Mouse (Mus musculus) limb, embryonic 13.5 days (tissue): ENCODE measurements at regions not wholly inside any gene's neighbourhood (a gene's known extent, or its start where the extent isn't known, plus 50 kb on each side); places are given as distances from the start of the nearest gene placed in this dataset.

Experiments used
- ATAC-seq: fragments of 200-750 bp; cut with Nextera tagmentation; 2 replicates; pipeline ENCODE4 v1.8.0; 2017; ENCODE audit warnings: low read depth, moderate number of reproducible peaks, moderate TSS enrichment; ENCODE audit not compliant: low FRiP score
- H3K27ac ChIP-seq: fragments of 300-500 bp; sonication (generic); 2 replicates; pipeline ENCODE4 v1.5.1; 2015; ENCODE audit warnings: inconsistent platforms, mild to moderate bottlenecking, moderate library complexity
- H3K27me3 ChIP-seq: fragments of 300-500 bp; sonication (generic); 2 replicates; pipeline ENCODE4 v1.6.1; 2015; ENCODE audit warnings: mild to moderate bottlenecking, inconsistent platforms
- H3K36me3 ChIP-seq: fragments of 300-500 bp; sonication (generic); 2 replicates; pipeline ENCODE4 v1.6.1; 2015; ENCODE audit warnings: inconsistent platforms, mild to moderate bottlenecking, moderate library complexity
- H3K4me1 ChIP-seq: fragments of 300-500 bp; sonication (generic); 2 replicates; pipeline ENCODE4 v1.6.1; 2015; ENCODE audit warnings: inconsistent platforms
- H3K4me2 ChIP-seq: fragments of 300-500 bp; sonication (generic); replicated peaks from 2 replicates; pipeline ENCODE4 v1.6.1; 2015; ENCODE audit warnings: inconsistent platforms, mild to moderate bottlenecking, moderate library complexity
- H3K4me3 ChIP-seq: fragments of 300-500 bp; sonication (generic); 2 replicates; pipeline ENCODE4 v1.5.1; 2015; ENCODE audit warnings: moderate library complexity, mild to moderate bottlenecking, inconsistent platforms
- H3K9ac ChIP-seq: fragments of 300-500 bp; sonication (generic); 2 replicates; pipeline ENCODE4 v1.6.1; 2015; ENCODE audit warnings: mild to moderate bottlenecking, inconsistent platforms
- H3K9me3 ChIP-seq: fragments of 300-500 bp; sonication (generic); 2 replicates; pipeline ENCODE4 v1.6.1; 2016; ENCODE audit warnings: inconsistent platforms
- WGBS: fragments of 180-500 bp; shearing (Covaris S2); methylation state at CpG from one replicate; pipeline ENCODE4 v1.1.7; 2015; 5-methylcytosine and 5-hydroxymethylcytosine counted together

GRCm38 (mm10) chr3:39982656-39983055, 548.4 kb upstream of the Intu start:
- H3K4me2 ChIP-seq, result no peak overlapping the region
- H3K4me3 ChIP-seq, result no peak overlapping the region
- H3K9me3 ChIP-seq, result no peaks in the 10 kb centered on the region
- no peaks in the 10 kb centered on the region for H3K36me3 ChIP-seq
- ATAC-seq, result no peak
- no peaks in the 10 kb centered on the region for H3K27me3 ChIP-seq
- no peaks in the 10 kb centered on the region for H3K4me1 ChIP-seq
- no peak overlapping the region for H3K27ac ChIP-seq
- no peak overlapping the region for H3K9ac ChIP-seq

DNA sequence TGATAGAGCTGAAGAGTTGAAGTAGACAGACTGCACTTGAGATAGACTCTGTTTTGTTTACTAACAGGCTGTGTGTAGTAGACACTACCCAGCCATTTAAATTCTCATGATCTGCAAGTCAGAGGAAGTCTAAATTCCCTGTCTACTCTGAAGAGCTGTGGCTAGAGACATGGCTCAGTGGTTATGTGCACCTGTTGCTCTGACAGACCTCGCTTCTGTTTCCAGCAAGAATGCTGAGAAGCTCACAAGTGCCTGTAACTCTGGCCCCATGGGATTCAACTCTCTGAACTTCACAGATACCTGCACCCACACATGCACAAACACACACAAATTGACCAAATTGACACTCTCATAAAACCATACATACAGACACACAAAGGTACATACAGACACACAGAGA, 543.4 kb upstream of the Intu start:
- Histone ChIP-seq H3K9ac (no peak overlapping the region), H3K4me3 (no peak overlapping the region), H3K4me2 (no peak overlapping the region), H3K27ac (no peak overlapping the region), H3K27me3 (no peaks in the 10 kb centered on the region), H3K36me3 (no peaks in the 10 kb centered on the region), H3K4me1 (no peaks in the 10 kb centered on the region), H3K9me3 (peaks cover 12% of the 10 kb centered on the region)
- ATAC-seq, result no peak
- WGBS, result 76% methylated on average over 1 of the region's 1 CpGs

DNA sequence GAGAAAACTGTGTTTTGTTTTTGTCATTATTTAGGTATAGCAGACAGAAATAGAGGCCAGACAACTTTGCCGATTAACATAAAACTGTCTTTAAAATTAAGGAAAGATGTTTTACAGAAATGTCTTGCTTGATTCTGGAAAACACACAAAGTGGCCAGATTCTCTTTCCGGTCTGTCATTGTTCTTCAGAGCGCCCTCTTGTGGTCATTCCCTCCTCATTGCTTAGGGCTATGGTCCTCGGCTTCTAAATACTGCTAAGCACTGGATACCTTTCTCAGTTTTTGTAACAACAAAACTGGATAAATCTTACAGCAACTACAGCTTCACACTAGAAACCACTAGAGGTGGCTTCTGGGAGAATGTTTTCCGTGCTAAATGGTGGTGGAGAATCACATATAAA, 532.5 kb upstream of the Intu start:
- no peaks in the 10 kb centered on the region for H3K9me3 ChIP-seq
- H3K4me2 ChIP-seq, result no peak overlapping the region
- H3K36me3 ChIP-seq, result no peaks in the 10 kb centered on the region
- no peak for ATAC-seq
- H3K27me3 ChIP-seq, result no peaks in the 10 kb centered on the region
- 43% methylated on average over 5 of the region's 5 CpGs for WGBS
- no peak overlapping the region for H3K4me3 ChIP-seq
- H3K27ac ChIP-seq, result no peak overlapping the region
- no peak overlapping the region for H3K9ac ChIP-seq
- no peaks in the 10 kb centered on the region for H3K4me1 ChIP-seq

GRCm38 (mm10) chr3:39999846-40000245, 531.2 kb upstream of the Intu start:
- no peak overlapping the region for H3K4me2 ChIP-seq
- no peak for ATAC-seq
- WGBS, result 94% methylated on average over 1 of the region's 1 CpGs

GRCm38 (mm10) chr3:40002838-40003237, 528.2 kb upstream of the Intu start:
- Histone ChIP-seq H3K36me3 (no peaks in the 10 kb centered on the region), H3K9ac (no peak overlapping the region), H3K27ac (no peak overlapping the region), H3K4me3 (no peak overlapping the region), H3K27me3 (no peaks in the 10 kb centered on the region), H3K4me1 (no peaks in the 10 kb centered on the region), H3K9me3 (no peaks in the 10 kb centered on the region), H3K4me2 (no peak overlapping the region)
- WGBS, result 85% methylated on average over 3 of the region's 3 CpGs
- ATAC-seq, result no peak

More at GRCm38 (mm10) chr3:39999846-40000245, 531.2 kb upstream of the Intu start:
- H3K4me1 ChIP-seq, result no peaks in the 10 kb centered on the region
- H3K9ac ChIP-seq, result no peak overlapping the region
- no peaks in the 10 kb centered on the region for H3K36me3 ChIP-seq
- no peak overlapping the region for H3K4me3 ChIP-seq
- H3K27me3 ChIP-seq, result no peaks in the 10 kb centered on the region
- no peak overlapping the region for H3K27ac ChIP-seq
- H3K9me3 ChIP-seq, result no peaks in the 10 kb centered on the region

GRCm38 (mm10) chr3:40010051-40010450, 521.0 kb upstream of the Intu start:
- no peak overlapping the region for H3K27ac ChIP-seq
- no peak overlapping the region for H3K9ac ChIP-seq
- H3K4me3 ChIP-seq, result no peak overlapping the region
- no peaks in the 10 kb centered on the region for H3K36me3 ChIP-seq
- 84% methylated on average over 5 of the region's 5 CpGs for WGBS
- no peaks in the 10 kb centered on the region for H3K9me3 ChIP-seq
- H3K27me3 ChIP-seq, result no peaks in the 10 kb centered on the region
- H3K4me2 ChIP-seq, result no peak overlapping the region
- ATAC-seq, result no peak
- H3K4me1 ChIP-seq, result no peaks in the 10 kb centered on the region

GRCm38 (mm10) chr3:40021682-40022081, 509.4 kb upstream of the Intu start:
- Histone ChIP-seq H3K36me3 (no peaks in the 10 kb centered on the region), H3K9ac (no peak overlapping the region), H3K4me1 (peaks cover 16% of the 10 kb centered on the region), H3K9me3 (no peaks in the 10 kb centered on the region), H3K4me2 (peak overlapping the region; percentile 16; the same call in 1 of the 2 replicates), H3K27me3 (no peaks in the 10 kb centered on the region), H3K4me3 (no peak overlapping the region), H3K27ac (peak overlapping the region; percentile 84)
- WGBS, result 19% methylated on average over 2 of the region's 2 CpGs
- ATAC-seq, result no peak

DNA sequence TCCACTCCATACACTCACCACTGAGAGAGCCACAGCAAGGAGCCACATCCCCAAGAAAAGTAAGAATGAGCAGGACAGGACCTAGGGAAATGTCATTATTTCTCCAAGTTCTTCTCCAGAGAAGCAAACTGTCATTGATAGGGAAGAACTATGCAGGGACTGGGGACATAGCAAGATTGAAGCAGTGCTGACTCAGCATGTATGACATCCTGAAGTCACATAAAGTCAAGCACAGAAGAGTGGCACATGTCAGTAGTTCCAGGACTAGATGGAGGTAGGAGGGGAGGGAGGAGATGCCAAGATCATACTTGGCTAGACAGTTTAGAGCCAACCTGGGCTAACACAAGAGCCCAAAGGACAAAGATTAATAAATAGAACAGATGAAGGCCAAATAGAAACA, 503.4 kb upstream of the Intu start:
- no peaks in the 10 kb centered on the region for H3K27me3 ChIP-seq
- H3K27ac ChIP-seq, result no peak overlapping the region
- H3K4me2 ChIP-seq, result no peak overlapping the region
- no peaks in the 10 kb centered on the region for H3K9me3 ChIP-seq
- H3K4me3 ChIP-seq, result no peak overlapping the region
- 0 out of 2 replicates have a peak, but pooled peaks cover 3% of the 10 kb centered on the region for H3K4me1 ChIP-seq
- ATAC-seq, result no peak
- H3K9ac ChIP-seq, result no peak overlapping the region
- H3K36me3 ChIP-seq, result no peaks in the 10 kb centered on the region

DNA sequence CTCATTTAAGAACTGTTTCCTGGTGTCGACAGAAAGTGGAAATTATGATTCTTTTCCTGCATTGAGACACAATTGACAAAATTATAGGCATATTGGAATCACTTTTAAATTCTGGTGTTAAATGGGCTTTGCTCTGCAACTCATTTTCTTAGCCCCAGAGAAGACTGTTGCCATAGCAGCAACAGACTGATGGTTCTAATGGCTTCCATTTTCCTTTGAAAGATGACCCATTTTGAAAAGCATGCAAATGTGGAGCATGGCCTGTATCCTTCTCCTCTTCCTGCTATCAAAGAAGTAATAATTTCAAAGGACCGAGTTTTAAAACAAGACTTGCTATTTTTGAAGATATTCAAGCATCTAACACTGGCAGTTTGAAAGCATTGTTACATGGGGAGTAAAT, 494.9 kb upstream of the Intu start:
- WGBS, result 71% methylated on average over 2 of the region's 2 CpGs
- no peak overlapping the region for H3K27ac ChIP-seq
- H3K9ac ChIP-seq, result no peak overlapping the region
- H3K9me3 ChIP-seq, result no peaks in the 10 kb centered on the region
- H3K27me3 ChIP-seq, result no peaks in the 10 kb centered on the region
- H3K4me2 ChIP-seq, result no peak overlapping the region
- ATAC-seq, result no peak
- no peaks in the 10 kb centered on the region for H3K4me1 ChIP-seq
- H3K36me3 ChIP-seq, result no peaks in the 10 kb centered on the region
- H3K4me3 ChIP-seq, result no peak overlapping the region

DNA sequence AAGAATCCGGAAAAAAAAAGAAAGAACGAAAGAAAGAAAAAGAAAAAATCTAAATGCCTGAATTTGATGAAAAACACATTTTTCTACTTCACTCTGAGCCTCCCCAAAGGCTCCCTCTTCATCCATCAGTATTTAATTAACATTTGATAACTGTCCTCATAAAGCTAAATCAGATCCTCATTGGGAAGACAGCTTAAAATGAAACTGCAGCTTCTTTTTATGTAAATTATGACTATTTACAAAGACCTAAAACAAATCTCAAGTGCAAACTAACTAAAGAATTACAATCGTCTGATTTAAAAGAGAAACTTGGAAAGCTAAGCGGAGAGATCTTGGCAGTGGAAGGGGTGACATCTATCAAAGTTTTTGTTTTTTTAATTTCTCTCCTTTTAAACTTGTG, 481.4 kb upstream of the Intu start:
- peak overlapping the region; percentile 1; the same call in 1 of the 2 replicates for H3K27ac ChIP-seq
- H3K4me3 ChIP-seq, result no peak overlapping the region
- H3K36me3 ChIP-seq, result no peaks in the 10 kb centered on the region
- H3K9ac ChIP-seq, result no peak overlapping the region
- ATAC-seq, result no peak
- no peak overlapping the region for H3K4me2 ChIP-seq
- H3K9me3 ChIP-seq, result no peaks in the 10 kb centered on the region
- 52% methylated on average over 4 of the region's 4 CpGs for WGBS
- no peaks in the 10 kb centered on the region for H3K27me3 ChIP-seq
- peaks cover 7% of the 10 kb centered on the region for H3K4me1 ChIP-seq

DNA sequence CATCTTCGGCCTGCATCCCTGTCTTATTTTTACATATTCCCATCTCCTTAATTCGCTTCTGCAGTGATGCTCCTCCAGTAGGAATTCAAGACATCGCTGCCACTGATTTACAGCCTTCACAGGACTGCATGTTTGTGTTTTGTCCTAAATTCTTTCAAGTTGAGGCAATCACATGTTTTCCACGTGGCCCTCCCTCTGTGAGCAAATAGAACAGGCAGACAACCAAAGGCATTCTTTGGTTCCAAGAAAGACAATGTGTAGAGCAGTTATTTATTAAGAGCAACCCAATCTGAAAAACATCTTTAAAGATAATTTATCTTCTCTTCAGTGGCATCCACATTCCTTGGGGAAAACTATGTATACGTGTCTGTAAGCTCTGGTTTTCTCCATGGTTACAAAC, 472.8 kb upstream of the Intu start:
- Histone ChIP-seq H3K27me3 (no peaks in the 10 kb centered on the region), H3K9me3 (no peaks in the 10 kb centered on the region), H3K9ac (no peak overlapping the region), H3K36me3 (no peaks in the 10 kb centered on the region), H3K4me3 (no peak overlapping the region), H3K4me2 (no peak overlapping the region), H3K4me1 (peaks cover 10% of the 10 kb centered on the region), H3K27ac (no peak overlapping the region)
- 70% methylated on average over 5 of the region's 5 CpGs for WGBS
- no peak for ATAC-seq

GRCm38 (mm10) chr3:40058719-40059420, 472.2 kb upstream of the Intu start:
- H3K4me2 ChIP-seq, result peak overlapping the region; percentile 22; the same call in 1 of the 2 replicates
- no peaks in the 10 kb centered on the region for H3K27me3 ChIP-seq
- H3K9me3 ChIP-seq, result no peaks in the 10 kb centered on the region
- H3K4me3 ChIP-seq, result no peak overlapping the region
- WGBS, result 47% methylated on average over 16 of the region's 16 CpGs
- no peaks in the 10 kb centered on the region for H3K36me3 ChIP-seq
- no peak for ATAC-seq
- no peak overlapping the region for H3K9ac ChIP-seq
- H3K27ac ChIP-seq, result no peak overlapping the region
- H3K4me1 ChIP-seq, result peaks cover 10% of the 10 kb centered on the region

- H3K9ac ChIP-seq, result no peak overlapping the region
- no peaks in the 10 kb centered on the region for H3K9me3 ChIP-seq
- no peak overlapping the region for H3K4me3 ChIP-seq
- no peaks in the 10 kb centered on the region for H3K27me3 ChIP-seq
- H3K36me3 ChIP-seq, result no peaks in the 10 kb centered on the region
- H3K27ac ChIP-seq, result no peak overlapping the region
- no peak for ATAC-seq
- no peaks in the 10 kb centered on the region for H3K4me1 ChIP-seq
- WGBS, result 44% methylated on average over 8 of the region's 8 CpGs
- no peak overlapping the region for H3K4me2 ChIP-seq
Measured at GRCm38 (mm10) chr3:40070137-40070667, 460.9 kb upstream of the Intu start.
